Mouse (Mus musculus) lung, postnatal 0 days (tissue): ENCODE measurements around the gene Akap6. TPM values are rescaled to one million over a fixed set of nuclear protein-coding genes. Genes with fewer than 3 reads are reported as not detected.

ENCODE experiments used
- ATAC-seq: fragments of 200-750 bp; cut with Nextera tagmentation; 2 replicates; pipeline ENCODE4 v1.8.0; 2017; ENCODE audit warnings: moderate library complexity
- DNase-seq: peaks from one replicate; pipeline ENCODE4 v3.0.0-alpha.2; 2016; ENCODE audit warnings: low spot score
- H3K27ac ChIP-seq: fragments of 300-500 bp; sonication (generic); 2 replicates; pipeline ENCODE4 v1.5.1; 2014; ENCODE audit warnings: antibody characterized with exemption, mild to moderate bottlenecking, low read length, mixed read lengths
- H3K27me3 ChIP-seq: fragments of 300-500 bp; sonication (generic); replicated peaks from 2 replicates; pipeline ENCODE4 v1.6.1; 2014; ENCODE audit warnings: low read length, mixed read lengths; ENCODE audit not compliant: insufficient read depth
- H3K36me3 ChIP-seq: fragments of 300-500 bp; sonication (generic); 2 replicates; pipeline ENCODE4 v1.6.1; 2014; ENCODE audit warnings: low read length, mixed read lengths; ENCODE audit not compliant: insufficient read depth
- H3K4me1 ChIP-seq: fragments of 300-500 bp; sonication (generic); 2 replicates; pipeline ENCODE4 v1.6.1; 2014; ENCODE audit warnings: antibody characterized with exemption, low read depth, low read length, mixed read lengths; ENCODE audit not compliant: insufficient read depth
- H3K4me2 ChIP-seq: fragments of 300-500 bp; sonication (generic); replicated peaks from 2 replicates; pipeline ENCODE4 v1.6.1; 2014; ENCODE audit warnings: low read depth, mild to moderate bottlenecking, low read length, moderate library complexity, mixed read lengths
- H3K4me3 ChIP-seq: fragments of 300-500 bp; sonication (generic); 2 replicates; pipeline ENCODE4 v1.5.1; 2014; ENCODE audit warnings: low read depth, low read length
- H3K9ac ChIP-seq: fragments of 300-500 bp; sonication (generic); replicated peaks from 2 replicates; pipeline ENCODE4 v1.6.1; 2014; ENCODE audit warnings: low read depth, mild to moderate bottlenecking
- H3K9me3 ChIP-seq: fragments of 300-500 bp; sonication (generic); 2 replicates; pipeline ENCODE4 v1.6.1; 2016; ENCODE audit warnings: low read length, mixed read lengths
- CTCF ChIP-seq: IDR thresholded peaks from 2 replicates; pipeline ENCODE4 v1.5.1; 2016; ENCODE audit warnings: antibody characterized with exemption, mild to moderate bottlenecking
- EP300 ChIP-seq: IDR thresholded peaks from 2 replicates; pipeline ENCODE4 v1.6.1; 2016; ENCODE audit warnings: antibody characterized with exemption, mild to moderate bottlenecking, control low read depth
- WGBS: fragments of 180-500 bp; shearing (Covaris S2); extraction: QIAGEN DNeasy Blood & Tissue Kit; methylation state at CpG from one replicate; pipeline ENCODE4 v1.1.7; 2014; 5-methylcytosine and 5-hydroxymethylcytosine counted together
- polyA plus RNA-seq: library from polyadenylated mRNA; unstranded; fragments of >200 nt; fragmentation: Nextera tagmentation; extraction: Ambion mirVana; gene quantifications from 2 replicates; pipeline ENCODE4 v1.2.1, GENCODE M21; 2015

Gene Akap6
- polyA plus RNA-seq, 1 experiment from 2014 or later, result 0.12 TPM

- ATAC-seq, result no peak
- no peak overlapping the region for H3K27ac ChIP-seq
- no peaks in the 10 kb centered on the region for H3K9me3 ChIP-seq
- no peak overlapping the region for H3K4me3 ChIP-seq
- no peaks in the 10 kb centered on the region for H3K36me3 ChIP-seq
- no peaks in the 10 kb centered on the region for H3K4me1 ChIP-seq
- DNase-seq, result no peak
- H3K4me2 ChIP-seq, result no peak overlapping the region
- no peak overlapping the region for H3K9ac ChIP-seq
- H3K27me3 ChIP-seq, result no peaks in the 10 kb centered on the region
- TF ChIP-seq CTCF, result no peak
- TF ChIP-seq EP300, result no peak
- 89% methylated on average over 5 of the region's 5 CpGs for WGBS
These were observed 780 bp upstream of the Akap6 start for GRCm38 (mm10) chr12:52698276-52698930.

- no peaks in the 10 kb centered on the region for H3K27me3 ChIP-seq
- no peak overlapping the region for H3K4me2 ChIP-seq
- DNase-seq (no peak), ATAC-seq (no peak)
- H3K27ac ChIP-seq, result no peak overlapping the region
- no peaks in the 10 kb centered on the region for H3K36me3 ChIP-seq
- no peaks in the 10 kb centered on the region for H3K4me1 ChIP-seq
- TF ChIP-seq CTCF, result no peak
- TF ChIP-seq EP300, result no peak
- 40% methylated on average over 15 of the region's 15 CpGs for WGBS
- H3K9ac ChIP-seq, result no peak overlapping the region
- H3K9me3 ChIP-seq, result no peaks in the 10 kb centered on the region
- H3K4me3 ChIP-seq, result no peak overlapping the region
These were observed 946 bp downstream of the Akap6 start for GRCm38 (mm10) chr12:52699961-52700696.

DNA sequence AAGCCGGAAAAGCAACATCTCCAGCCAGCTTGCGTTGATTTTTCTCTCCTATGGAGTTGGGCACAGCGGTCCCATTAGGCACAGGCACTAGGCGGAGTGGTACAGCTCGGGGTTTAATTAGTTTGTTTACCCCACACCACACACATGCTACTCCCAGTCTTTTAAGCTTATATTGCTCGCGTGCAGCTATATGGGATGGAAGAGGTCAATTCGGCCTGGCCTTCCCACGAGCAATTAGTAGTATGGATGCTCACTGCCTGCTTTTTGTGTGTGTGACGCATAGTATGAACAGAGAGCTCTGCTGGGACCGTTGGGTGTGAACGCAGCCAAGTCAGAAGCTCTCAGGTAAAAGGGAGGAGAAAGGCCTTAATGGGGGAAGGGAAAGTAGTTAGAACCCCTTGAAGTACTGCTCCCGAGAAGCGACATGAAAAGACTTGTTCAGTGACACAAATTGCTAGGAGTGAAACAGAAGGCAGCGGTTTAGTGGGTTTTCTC lies 1.6 kb downstream of the Akap6 start:
- no peaks in the 10 kb centered on the region for H3K27me3 ChIP-seq
- H3K4me3 ChIP-seq, result 0 out of 2 replicates have a peak overlapping the region, but pooled peaks have one; percentile 1
- no peak for DNase-seq
- H3K4me2 ChIP-seq, result peak overlapping the region; percentile 38
- no peaks in the 10 kb centered on the region for H3K36me3 ChIP-seq
- ATAC-seq, result peak; percentile 11; the same call in 1 of the 2 replicates
- no peak overlapping the region for H3K9ac ChIP-seq
- H3K4me1 ChIP-seq, result no peaks in the 10 kb centered on the region
- WGBS, result 46% methylated on average over 15 of the region's 15 CpGs
- TF ChIP-seq CTCF (no peak), EP300 (no peak)
- H3K27ac ChIP-seq, result no peak overlapping the region
- H3K9me3 ChIP-seq, result no peaks in the 10 kb centered on the region

DNA sequence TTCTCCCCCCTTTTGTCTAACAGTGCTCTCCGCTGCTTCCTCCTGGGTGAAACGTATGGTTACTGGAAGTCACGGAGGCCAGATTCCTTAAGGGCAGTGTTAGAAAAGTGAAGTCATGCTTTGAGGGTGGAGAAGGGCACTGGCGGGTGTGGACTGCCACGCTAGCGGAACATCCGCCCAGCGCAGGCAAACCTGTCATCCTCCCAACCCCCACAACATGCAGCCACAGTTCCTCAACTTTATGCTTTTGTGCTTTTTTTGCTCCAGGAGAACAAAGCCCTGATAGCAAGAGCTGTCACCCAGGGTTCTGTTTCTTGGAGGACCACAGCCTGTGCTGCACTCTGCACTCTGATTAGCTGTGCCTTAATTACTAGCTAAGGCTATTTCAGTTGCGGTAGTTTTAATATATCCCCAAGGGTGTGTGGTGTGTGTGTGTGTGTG lies 2.0 kb downstream of the Akap6 start:
- Histone ChIP-seq H3K9ac (no peak overlapping the region), H3K4me2 (peak overlapping the region; percentile 38), H3K4me1 (no peaks in the 10 kb centered on the region), H3K4me3 (0 out of 2 replicates have a peak overlapping the region, but pooled peaks have one; percentile 1), H3K27me3 (no peaks in the 10 kb centered on the region), H3K36me3 (no peaks in the 10 kb centered on the region), H3K9me3 (no peaks in the 10 kb centered on the region), H3K27ac (no peak overlapping the region)
- peak; percentile 41; the same call in 1 of the 2 replicates for ATAC-seq
- TF ChIP-seq CTCF (no peak), EP300 (no peak)
- DNase-seq, result peak; percentile 54
- WGBS, result 41% methylated on average over 9 of the region's 9 CpGs

- TF ChIP-seq CTCF (no peak), EP300 (no peak)
- Histone ChIP-seq H3K27ac (no peak overlapping the region), H3K36me3 (no peaks in the 10 kb centered on the region), H3K9ac (no peak overlapping the region), H3K4me3 (no peak overlapping the region), H3K4me1 (no peaks in the 10 kb centered on the region), H3K27me3 (no peaks in the 10 kb centered on the region), H3K4me2 (no peak overlapping the region), H3K9me3 (no peaks in the 10 kb centered on the region)
- 50% methylated on average over 12 of the region's 12 CpGs for WGBS
- no peak for ATAC-seq
- DNase-seq, result no peak
These were observed 3.3 kb downstream of the Akap6 start for GRCm38 (mm10) chr12:52702368-52702967.

DNA sequence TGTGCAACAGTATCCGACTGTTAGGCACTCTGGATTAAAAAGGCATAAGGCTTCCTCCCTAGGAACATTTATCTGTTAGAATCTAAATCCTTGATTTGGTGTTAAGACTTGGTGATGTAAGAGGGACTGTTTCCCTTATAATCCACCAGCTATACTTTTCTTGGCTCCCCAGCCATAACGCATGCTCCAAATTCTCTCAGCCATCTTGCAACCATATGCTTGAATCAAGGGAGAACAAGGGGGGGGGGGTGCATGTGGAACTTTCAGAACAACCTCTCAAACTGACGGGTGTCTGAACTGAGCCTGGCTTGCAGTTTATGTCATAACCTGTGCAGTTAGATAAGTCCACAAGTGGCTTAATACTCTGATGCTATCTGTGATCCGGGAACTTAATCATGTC lies 4.9 kb downstream of the Akap6 start:
- WGBS, result 66% methylated on average over 4 of the region's 4 CpGs
- H3K4me2 ChIP-seq, result no peak overlapping the region

More for the DNA sequence above, 4.9 kb downstream of the Akap6 start:
- no peak overlapping the region for H3K27ac ChIP-seq
- no peak overlapping the region for H3K4me3 ChIP-seq
- H3K4me1 ChIP-seq, result no peaks in the 10 kb centered on the region
- TF ChIP-seq CTCF (no peak), EP300 (no peak)
- DNase-seq (no peak), ATAC-seq (no peak)
- no peak overlapping the region for H3K9ac ChIP-seq
- H3K36me3 ChIP-seq, result no peaks in the 10 kb centered on the region
- H3K9me3 ChIP-seq, result no peaks in the 10 kb centered on the region
- no peaks in the 10 kb centered on the region for H3K27me3 ChIP-seq
